ENCODE assay signal across 19 mouse cellular contexts in the genomic region with DNA sequence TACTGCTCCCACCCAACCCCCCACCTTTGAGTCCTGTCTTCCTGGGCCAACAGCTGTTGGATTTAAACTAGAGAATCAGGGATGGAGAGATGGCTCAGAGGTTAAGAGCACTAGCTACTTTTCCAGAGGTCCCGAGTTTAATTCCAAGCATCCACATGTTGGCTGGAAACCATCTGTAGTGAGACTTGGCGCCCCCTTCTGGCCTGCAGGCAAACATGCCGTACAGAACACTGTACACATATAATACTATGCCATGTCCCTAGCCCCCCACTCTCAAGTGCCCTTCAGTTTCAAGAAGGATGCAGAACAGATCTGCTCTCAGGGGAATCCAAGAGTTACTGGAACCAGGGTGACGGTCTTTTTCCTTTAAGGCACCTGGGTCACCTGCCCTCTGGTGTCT. TPM values are rescaled to one million over a fixed set of nuclear protein-coding genes. Genes with fewer than 3 reads are reported as not detected.
A peak's percentile ranks its signal among the peaks of the same experiment; 100 is the strongest.
DNase-seq lines count a peak whose midpoint lies in the region; ATAC-seq and TF ChIP-seq lines count a peak whose summit lies in the region.
"Had no signal": no experiment of that assay in that cellular context is flagged by ENCODE, and none has a peak within 500 bp of the region (broad histone marks: within the 10 kb centered on the region; RNA-seq: fewer than 3 reads in every experiment).

No protein-coding gene starts in this region.

- H3K27me3 ChIP-seq in kidney, adult 2 months (replicated peaks; ENCODE audit: control insufficient read depth, insufficient read depth, low read length): no peaks in the 10 kb centered on the region
- no peaks in the 10 kb centered on the region for H3K27me3 ChIP-seq in testis, adult 2 months (ENCODE audit: control insufficient read depth, insufficient read depth, low read length)
- H3K27me3 ChIP-seq in small intestine, adult 2 months (ENCODE audit: control insufficient read depth, insufficient read depth, low read length): no peaks in the 10 kb centered on the region
- H3K27me3 ChIP-seq in neural tube, embryonic 15.5 days (replicated peaks): no peaks in the 10 kb centered on the region
- H3K27me3 ChIP-seq: midbrain, embryonic 13.5 days had no signal

- no peak overlapping the region for H3K27ac ChIP-seq in kidney, adult 2 months (ENCODE audit: insufficient read depth, low read depth, low read length)
- H3K27ac ChIP-seq in testis, adult 2 months (ENCODE audit: control insufficient read depth, insufficient read depth, low read depth, low read length): no peak overlapping the region
- no peak overlapping the region for H3K27ac ChIP-seq in small intestine, adult 2 months (ENCODE audit: insufficient read depth, low read depth, low read length)
- H3K27ac ChIP-seq in neural tube, embryonic 15.5 days (replicated peaks): no peak overlapping the region
- H3K27ac ChIP-seq: embryonic facial prominence, embryonic 10.5 days; limb, embryonic 10.5 days; midbrain, embryonic 13.5 days had no signal

- no peak for ATAC-seq in neural tube, embryonic 15.5 days (ENCODE audit: low FRiP score)
- ATAC-seq: hindbrain, embryonic 16.5 days; midbrain, embryonic 13.5 days had no signal

- H3K9me3 ChIP-seq in neural tube, embryonic 15.5 days (replicated peaks): no peaks in the 10 kb centered on the region
- H3K9me3 ChIP-seq: embryonic facial prominence, embryonic 10.5 days; limb, embryonic 10.5 days; midbrain, embryonic 13.5 days had no signal

- H3K4me3 ChIP-seq in kidney, adult 2 months (ENCODE audit: insufficient read depth, low read depth, low read length): no peak overlapping the region
- H3K4me3 ChIP-seq in testis, adult 2 months (ENCODE audit: control insufficient read depth, low read depth, low read length): no peak overlapping the region
- no peak overlapping the region for H3K4me3 ChIP-seq in small intestine, adult 2 months (ENCODE audit: low read depth, low read length)
- no peak overlapping the region for H3K4me3 ChIP-seq in neural tube, embryonic 15.5 days (replicated peaks)
- H3K4me3 ChIP-seq: embryonic facial prominence, embryonic 10.5 days; limb, embryonic 10.5 days; midbrain, embryonic 13.5 days had no signal

- 87% methylated on average over 4 of the region's 4 CpGs for WGBS in kidney, adult 2 months
- 80% methylated on average over 4 of the region's 4 CpGs for WGBS in small intestine, adult 2 months
- WGBS in neural tube, embryonic 15.5 days: 84% methylated on average over 4 of the region's 4 CpGs

- H3K4me2 ChIP-seq in neural tube, embryonic 15.5 days: no peak overlapping the region
- H3K4me2 ChIP-seq: midbrain, embryonic 13.5 days had no signal

- H3K4me1 ChIP-seq in kidney, adult 2 months (ENCODE audit: control insufficient read depth, insufficient read depth, low read length): no peaks in the 10 kb centered on the region
- no peaks in the 10 kb centered on the region for H3K4me1 ChIP-seq in testis, adult 2 months (ENCODE audit: control insufficient read depth, insufficient read depth, low read length)
- H3K4me1 ChIP-seq in small intestine, adult 2 months (ENCODE audit: control insufficient read depth, insufficient read depth, insufficient read length, low read length): no peaks in the 10 kb centered on the region
- no peaks in the 10 kb centered on the region for H3K4me1 ChIP-seq in neural tube, embryonic 15.5 days
- H3K4me1 ChIP-seq: embryonic facial prominence, embryonic 10.5 days; limb, embryonic 10.5 days; midbrain, embryonic 13.5 days had no signal

- H3K9ac ChIP-seq in neural tube, embryonic 15.5 days (replicated peaks): no peak overlapping the region
- H3K9ac ChIP-seq: midbrain, embryonic 13.5 days had no signal

- TF ChIP-seq POLR2A in kidney, adult 2 months (IDR thresholded peaks at IDR 0.05; ENCODE audit: low read depth, low read length): no peak
- TF ChIP-seq POLR2A in testis, adult 2 months (IDR thresholded peaks at IDR 0.05; ENCODE audit: control insufficient read depth, low read depth, low read length): no peak
- no peak for TF ChIP-seq POLR2A in small intestine, adult 2 months (IDR thresholded peaks at IDR 0.05; ENCODE audit: low read depth, low read length)

- peak; percentile 31 for TF ChIP-seq CTCF in kidney, adult 2 months (conservative IDR thresholded peaks at IDR 0.05; ENCODE audit: insufficient read depth, insufficient read length, low read depth, low read length)
- peak; percentile 63; the same call in 1 of the 2 replicates for TF ChIP-seq CTCF in testis, adult 2 months (IDR thresholded peaks at IDR 0.05; ENCODE audit: control insufficient read depth, insufficient read depth, insufficient replicate concordance, low read depth, low read length)
- TF ChIP-seq CTCF in small intestine, adult 2 months (IDR thresholded peaks at IDR 0.05; ENCODE audit: extremely low read depth, insufficient read length, insufficient replicate concordance, low read depth, low read length): peak; percentile 32; the same call in 1 of the 2 replicates

- DNase-seq in kidney, adult 2 months: no peak
- DNase-seq in kidney, adult 8-10 months: no peak
- DNase-seq in testis, postnatal 14 days (ENCODE audit: low spot score): no peak
- DNase-seq in R1 (ENCODE audit: low read depth, low spot score): peak; percentile 70
- DNase-seq in adrenal gland, postnatal 25 days: no peak
- DNase-seq: adrenal gland, postnatal 10 days; cerebellum, postnatal 25 days; heart, postnatal 14 days; kidney, postnatal 14 days had no signal

- H3K36me3 ChIP-seq in kidney, adult 2 months (ENCODE audit: control insufficient read depth, insufficient read depth, low read length): no peaks in the 10 kb centered on the region
- no peaks in the 10 kb centered on the region for H3K36me3 ChIP-seq in testis, adult 2 months (ENCODE audit: control insufficient read depth, insufficient read depth, low read length)
- H3K36me3 ChIP-seq in small intestine, adult 2 months (ENCODE audit: control insufficient read depth, insufficient read depth, low read length): no peaks in the 10 kb centered on the region
- H3K36me3 ChIP-seq in neural tube, embryonic 15.5 days: no peaks in the 10 kb centered on the region

RNA-seq across cellular contexts. Expression of gene Padi6, which starts 10.8 kb away (rescaled TPM):
- not detected in 2 replicates for polyA plus RNA-seq in kidney, adult 2 months (2012; rRNA removed)
- 11.0 and 11.8 TPM in 2 replicates for polyA plus RNA-seq in testis, adult 2 months (2012; rRNA removed)
- not detected in 2 replicates for polyA plus RNA-seq in small intestine, adult 2 months (2012; rRNA removed)
- 0.65 TPM in 1 of 2 replicates, not detected in the other for polyA plus RNA-seq in neural tube, embryonic 15.5 days (2015; fragmentation: Nextera tagmentation; extraction: Ambion mirVana)
- 0.15 TPM in 1 of 2 replicates, not detected in the other for total RNA-seq in adrenal gland, postnatal 25 days (2021)
- total RNA-seq: heart, postnatal 14 days; layer of hippocampus, postnatal 25 days had no signal
- polyA plus RNA-seq: embryonic facial prominence, embryonic 10.5 days; hindbrain, embryonic 16.5 days; limb, embryonic 10.5 days; lung, embryonic 16.5 days; midbrain, embryonic 13.5 days; stomach, embryonic 14.5 days had no signal

RNA-seq across cellular contexts. Expression of gene Rcc2, which starts 31.3 kb away (rescaled TPM):
- polyA plus RNA-seq in kidney, adult 2 months (2012; rRNA removed): 18.7 and 20.9 TPM in 2 replicates
- polyA plus RNA-seq in testis, adult 2 months (2012; rRNA removed): 30.0 and 32.1 TPM in 2 replicates
- 23.1 and 42.9 TPM in 2 replicates for polyA plus RNA-seq in small intestine, adult 2 months (2012; rRNA removed)
- polyA plus RNA-seq in neural tube, embryonic 15.5 days (2015; fragmentation: Nextera tagmentation; extraction: Ambion mirVana): 16.7 and 16.8 TPM in 2 replicates
- total RNA-seq in adrenal gland, postnatal 25 days (2021): 82.0 and 87.5 TPM in 2 replicates

RNA-seq across cellular contexts. Expression of gene Padi4, which starts 42.4 kb away (rescaled TPM):
- 0.38 and 0.44 TPM in 2 replicates for polyA plus RNA-seq in kidney, adult 2 months (2012; rRNA removed)
- 0.61 and 0.87 TPM in 2 replicates for polyA plus RNA-seq in testis, adult 2 months (2012; rRNA removed)
- polyA plus RNA-seq in small intestine, adult 2 months (2012; rRNA removed): 0.35 and 0.77 TPM in 2 replicates
- 0.20 and 1.6 TPM in 2 replicates for polyA plus RNA-seq in neural tube, embryonic 15.5 days (2015; fragmentation: Nextera tagmentation; extraction: Ambion mirVana)
- total RNA-seq in adrenal gland, postnatal 25 days (2021): 0.76 TPM in 1 of 2 replicates, not detected in the other
- total RNA-seq: layer of hippocampus, postnatal 25 days had no signal
